Mouse (Mus musculus) ES-E14 (cell line): ENCODE results near the gene Mctp1. TPM values are rescaled to one million over a fixed set of nuclear protein-coding genes. Genes with fewer than 3 reads are reported as not detected.

ENCODE experiments used
- DNase-seq: peaks from one replicate; pipeline ENCODE4 v3.0.0-alpha.2; 2013; ENCODE audit warnings: low read depth, low spot score
- H3K27ac ChIP-seq: 2 replicates; pipeline ENCODE4 v1.5.1; 2012; ENCODE audit warnings: low read depth, mild to moderate bottlenecking, low read length, moderate library complexity, mixed read lengths; ENCODE audit not compliant: poor library complexity, insufficient read depth, severe bottlenecking
- H3K36me3 ChIP-seq: 2 replicates; pipeline ENCODE4 v1.6.1; 2012; ENCODE audit warnings: mild to moderate bottlenecking, low read length, moderate library complexity, mixed read lengths; ENCODE audit not compliant: control insufficient read depth, poor library complexity, insufficient read depth, severe bottlenecking
- H3K4me1 ChIP-seq, 2 experiments: fragments of 150-350 bp in 1 of 2; sonication (generic) in 1 of 2; 2 replicates each; pipeline ENCODE4 v1.6.1; 2012; ENCODE audit warnings: low read length in 2 of 2, mild to moderate bottlenecking in 1 of 2, mixed read lengths in 1 of 2; ENCODE audit not compliant: control insufficient read depth in 2 of 2, insufficient read depth in 2 of 2, poor library complexity in 1 of 2
- H3K4me3 ChIP-seq, 2 experiments: fragments of 150-350 bp in 1 of 2; sonication (generic) in 1 of 2; 2 replicates each; pipeline ENCODE4 v1.5.1; 2012; ENCODE audit warnings: low read length in 2 of 2, low read depth in 1 of 2, mild to moderate bottlenecking in 1 of 2, mixed read lengths in 1 of 2; ENCODE audit not compliant: insufficient read depth in 1 of 2, poor library complexity in 1 of 2, severe bottlenecking in 1 of 2
- H3K9ac ChIP-seq: 2 replicates; pipeline ENCODE4 v1.6.1; 2012; ENCODE audit warnings: low read depth, mild to moderate bottlenecking, low read length, mixed read lengths; ENCODE audit not compliant: poor library complexity, insufficient read depth, severe bottlenecking
- H3K9me3 ChIP-seq: fragments of 150-350 bp; sonication (generic); 2 replicates; pipeline ENCODE4 v1.6.1; 2012; ENCODE audit warnings: low read depth, mild to moderate bottlenecking, low read length; ENCODE audit not compliant: control insufficient read depth, insufficient read depth
- CHD2 ChIP-seq: IDR thresholded peaks from 2 replicates; pipeline ENCODE4 v1.6.1; 2014; ENCODE audit warnings: mild to moderate bottlenecking, low read depth, low read length, inconsistent platforms
- HCFC1 ChIP-seq: IDR thresholded peaks from 2 replicates; pipeline ENCODE4 v1.6.1; 2012; ENCODE audit warnings: low read length, inconsistent platforms, borderline replicate concordance; ENCODE audit not compliant: insufficient read depth
- MAFK ChIP-seq: IDR thresholded peaks from 2 replicates; pipeline ENCODE4 v1.6.1; 2014; ENCODE audit warnings: mild to moderate bottlenecking, low read depth, low read length, inconsistent platforms; ENCODE audit not compliant: insufficient read depth
- ZC3H11A ChIP-seq: IDR thresholded peaks from 2 replicates; pipeline ENCODE4 v1.6.1; 2012; ENCODE audit warnings: low read depth, mild to moderate bottlenecking, inconsistent platforms, low read length, borderline replicate concordance
- ZNF384 ChIP-seq: IDR thresholded peaks from 2 replicates; pipeline ENCODE4 v1.6.1; 2012; ENCODE audit warnings: low read depth, low read length, inconsistent platforms
- in situ Hi-C, 2 experiments: fragments of 600-800 bp; cut with MboI; formaldehyde crosslinking; loops; one replicate each; pipeline ENCODE4 v1.15.1; 2025; ENCODE audit warnings: low sequenced_read_pairs in 2 of 2, inconsistent platforms in 1 of 2; ENCODE audit not compliant: unreplicated experiment in 2 of 2
- total RNA-seq: library from RNA; depleted of rRNA; stranded (reverse); fragments of 300-350 nt; gene quantifications from 2 replicates; pipeline ENCODE4 v1.2.3, GENCODE M21; 2012

Mctp1 gene
- total RNA-seq, 1 experiment = 0.80 TPM

DNA sequence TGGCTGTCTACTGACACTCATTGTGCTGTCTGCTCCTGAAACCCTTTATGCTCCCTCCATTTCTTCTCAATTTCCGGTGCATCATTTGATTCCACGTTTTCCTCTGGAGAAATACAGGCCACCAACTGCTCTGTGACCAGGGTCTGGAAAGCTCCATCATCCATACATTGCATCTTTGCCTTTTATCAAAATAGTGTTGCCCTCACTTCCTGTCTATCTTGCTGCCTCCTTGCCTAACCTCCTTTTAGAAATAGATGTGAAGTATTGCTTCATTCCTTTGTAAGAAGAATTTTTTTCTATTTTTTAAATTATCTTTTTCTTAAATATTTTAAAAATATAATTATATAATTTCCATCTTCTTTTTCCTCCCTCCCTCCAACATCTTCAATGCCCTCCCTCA, 98.7 kb downstream of the Mctp1 start:
- Histone ChIP-seq H3K9ac (no peak overlapping the region), H3K9me3 (no peaks in the 10 kb centered on the region), H3K4me3 (no peak overlapping the region), H3K4me1 (no peaks in the 10 kb centered on the region), H3K36me3 (no peaks in the 10 kb centered on the region), H3K27ac (no peak overlapping the region)
- in situ Hi-C loops = no loop called here
- TF ChIP-seq ZC3H11A = no peak
- no peak for TF ChIP-seq MAFK
- TF ChIP-seq CHD2 = no peak
- TF ChIP-seq ZNF384 = no peak
- no peak for TF ChIP-seq HCFC1
- no peak for DNase-seq

DNA sequence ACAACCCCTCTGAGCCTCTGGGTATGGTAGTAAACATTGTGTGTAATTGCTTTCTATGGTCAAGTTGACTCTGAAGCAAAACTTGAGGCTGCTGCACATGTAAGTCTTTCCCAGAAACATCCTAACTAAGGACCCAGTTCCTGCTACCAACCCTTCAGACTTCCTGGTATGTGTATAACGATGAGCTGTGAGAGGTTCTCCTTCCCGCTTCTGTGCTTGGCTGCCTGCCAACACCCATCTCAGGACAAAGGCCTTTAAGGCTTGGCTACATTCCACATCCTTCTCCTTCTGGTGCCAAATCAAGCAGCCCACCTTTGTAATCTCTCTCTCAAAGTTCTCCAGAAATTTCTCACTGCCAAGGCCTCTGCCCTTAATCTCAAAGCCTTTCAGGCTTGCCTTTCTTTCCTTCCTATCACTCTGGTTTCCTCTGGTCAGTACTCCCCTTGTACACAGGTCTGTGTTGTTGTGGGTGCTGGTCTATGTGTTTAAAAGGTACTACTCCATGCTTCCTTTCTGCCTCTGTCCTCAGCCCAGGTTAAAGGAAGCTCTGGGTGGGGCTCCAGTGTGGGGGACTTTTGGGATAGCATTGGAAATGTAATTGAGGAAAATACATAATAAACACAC, 99.9 kb downstream of the Mctp1 start:
- H3K9ac ChIP-seq = no peak overlapping the region
- TF ChIP-seq ZC3H11A (no peak), HCFC1 (no peak), MAFK (no peak), ZNF384 (no peak), CHD2 (no peak)
- no peaks in the 10 kb centered on the region for H3K9me3 ChIP-seq
- H3K4me3 ChIP-seq = no peak overlapping the region
- no peaks in the 10 kb centered on the region for H3K4me1 ChIP-seq
- no peaks in the 10 kb centered on the region for H3K36me3 ChIP-seq
- no peak overlapping the region for H3K27ac ChIP-seq
- in situ Hi-C loops = no loop called here
- DNase-seq = peak; percentile 8

- H3K36me3 ChIP-seq = no peaks in the 10 kb centered on the region
- no peak for DNase-seq
- no peaks in the 10 kb centered on the region for H3K9me3 ChIP-seq
- in situ Hi-C loops = no loop called here
- TF ChIP-seq ZC3H11A (no peak), CHD2 (no peak), HCFC1 (no peak), MAFK (no peak), ZNF384 (no peak)
- no peak overlapping the region for H3K27ac ChIP-seq
- H3K4me1 ChIP-seq = no peaks in the 10 kb centered on the region
- no peak overlapping the region for H3K4me3 ChIP-seq
- H3K9ac ChIP-seq = no peak overlapping the region
Measured at GRCm38 (mm10) chr13:76515896-76516295, 131.6 kb downstream of the Mctp1 start.

DNA sequence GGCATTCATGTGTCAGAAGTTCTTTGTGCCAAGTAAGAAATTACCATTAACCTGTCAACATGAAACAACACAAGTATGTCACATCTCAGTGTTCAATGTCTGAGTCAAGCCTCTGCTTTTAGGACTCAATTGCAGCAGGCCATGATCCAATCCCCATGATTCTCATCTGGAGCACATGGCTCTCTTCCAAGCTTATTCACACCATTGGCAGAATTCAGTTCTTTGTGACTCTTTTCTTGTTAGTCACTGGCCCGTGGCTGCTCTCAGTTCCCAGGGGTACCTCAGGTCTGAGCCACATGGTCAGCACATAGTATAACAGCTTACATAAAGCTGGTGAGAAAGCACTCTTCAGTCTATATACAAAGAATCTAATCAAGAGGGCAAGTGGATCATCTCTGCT, 138.8 kb downstream of the Mctp1 start:
- H3K27ac ChIP-seq = no peak overlapping the region
- DNase-seq = no peak
- no peaks in the 10 kb centered on the region for H3K9me3 ChIP-seq
- no peak overlapping the region for H3K9ac ChIP-seq
- in situ Hi-C loops = no loop called here
- H3K4me1 ChIP-seq = no peaks in the 10 kb centered on the region
- no peak overlapping the region for H3K4me3 ChIP-seq
- H3K36me3 ChIP-seq = no peaks in the 10 kb centered on the region
- no peak for TF ChIP-seq MAFK
- TF ChIP-seq CHD2 = no peak
- TF ChIP-seq ZNF384 = no peak
- TF ChIP-seq HCFC1 = no peak
- TF ChIP-seq ZC3H11A = no peak

- DNase-seq = peak; percentile 31
- no peaks in the 10 kb centered on the region for H3K9me3 ChIP-seq
- no peak overlapping the region for H3K4me3 ChIP-seq
- no peaks in the 10 kb centered on the region; the same call in 1 of the 2 replicates for H3K36me3 ChIP-seq
- peak overlapping the region; percentile 53; the same call in 1 of the 2 replicates for H3K27ac ChIP-seq
- no peak for TF ChIP-seq ZC3H11A
- TF ChIP-seq ZNF384 = no peak
- TF ChIP-seq CHD2 = no peak
- TF ChIP-seq HCFC1 = no peak
- no peak for TF ChIP-seq MAFK
- no peak overlapping the region for H3K9ac ChIP-seq
- no peaks in the 10 kb centered on the region; a peak in 1 of 4 replicates for H3K4me1 ChIP-seq
- in situ Hi-C loops = no loop called here
Measured at GRCm38 (mm10) chr13:76527326-76527725, 143.0 kb downstream of the Mctp1 start.
